Mouse (Mus musculus) hindbrain, embryonic 16.5 days (tissue): ENCODE measurements around the gene Sypl. TPM values are rescaled to one million over a fixed set of nuclear protein-coding genes. Genes with fewer than 3 reads are reported as not detected.
A peak's percentile ranks its signal among the peaks of the same experiment; 100 is the strongest.

Experiments
- ATAC-seq: fragments of 200-750 bp; cut with Nextera tagmentation; 2 replicates; pipeline ENCODE4 v1.8.0; 2017; ENCODE audit warnings: moderate TSS enrichment, moderate library complexity
- H3K27ac ChIP-seq: fragments of 300-500 bp; sonication (generic); 2 replicates; pipeline ENCODE4 v1.5.1; 2014; ENCODE audit warnings: low read depth, mild to moderate bottlenecking, control low read depth, low read length, moderate library complexity
- H3K27me3 ChIP-seq: fragments of 300-500 bp; sonication (generic); replicated peaks from 2 replicates; pipeline ENCODE4 v1.6.1; 2014; ENCODE audit warnings: low read length; ENCODE audit not compliant: control insufficient read depth, insufficient read depth
- H3K36me3 ChIP-seq: fragments of 300-500 bp; sonication (generic); 2 replicates; pipeline ENCODE4 v1.6.1; 2014; ENCODE audit warnings: mild to moderate bottlenecking, low read length, moderate library complexity, mixed read lengths; ENCODE audit not compliant: control insufficient read depth, insufficient read depth
- H3K4me1 ChIP-seq: fragments of 300-500 bp; sonication (generic); 2 replicates; pipeline ENCODE4 v1.6.1; 2014; ENCODE audit warnings: low read depth, low read length; ENCODE audit not compliant: control insufficient read depth, insufficient read depth
- H3K4me2 ChIP-seq: fragments of 300-500 bp; sonication (generic); 2 replicates; pipeline ENCODE4 v1.6.1; 2014; ENCODE audit warnings: mild to moderate bottlenecking, low read length, control low read depth, moderate library complexity
- H3K4me3 ChIP-seq: fragments of 300-500 bp; sonication (generic); 2 replicates; pipeline ENCODE4 v1.5.1; 2014; ENCODE audit warnings: mild to moderate bottlenecking, low read length, control low read depth, moderate library complexity
- H3K9ac ChIP-seq: fragments of 300-500 bp; sonication (generic); 2 replicates; pipeline ENCODE4 v1.6.1; 2014; ENCODE audit warnings: low read depth, mild to moderate bottlenecking, control low read depth, low read length, moderate library complexity
- H3K9me3 ChIP-seq: fragments of 300-500 bp; sonication (generic); 2 replicates; pipeline ENCODE4 v1.6.1; 2014; ENCODE audit warnings: mild to moderate bottlenecking, low read length, moderate library complexity; ENCODE audit not compliant: control insufficient read depth
- WGBS: fragments of 180-500 bp; shearing (Covaris S2); extraction: QIAGEN DNeasy Blood & Tissue Kit; methylation state at CpG from one replicate; pipeline ENCODE4 v1.1.7; 2014; 5-methylcytosine and 5-hydroxymethylcytosine counted together
- polyA plus RNA-seq: library from polyadenylated mRNA; unstranded; fragments of >200 nt; fragmentation: Nextera tagmentation; extraction: Ambion mirVana; gene quantifications from 2 replicates; pipeline ENCODE4 v1.2.1, GENCODE M21; 2015

Gene Sypl
- 43.4 and 46.0 TPM in 2 replicates for polyA plus RNA-seq

DNA sequence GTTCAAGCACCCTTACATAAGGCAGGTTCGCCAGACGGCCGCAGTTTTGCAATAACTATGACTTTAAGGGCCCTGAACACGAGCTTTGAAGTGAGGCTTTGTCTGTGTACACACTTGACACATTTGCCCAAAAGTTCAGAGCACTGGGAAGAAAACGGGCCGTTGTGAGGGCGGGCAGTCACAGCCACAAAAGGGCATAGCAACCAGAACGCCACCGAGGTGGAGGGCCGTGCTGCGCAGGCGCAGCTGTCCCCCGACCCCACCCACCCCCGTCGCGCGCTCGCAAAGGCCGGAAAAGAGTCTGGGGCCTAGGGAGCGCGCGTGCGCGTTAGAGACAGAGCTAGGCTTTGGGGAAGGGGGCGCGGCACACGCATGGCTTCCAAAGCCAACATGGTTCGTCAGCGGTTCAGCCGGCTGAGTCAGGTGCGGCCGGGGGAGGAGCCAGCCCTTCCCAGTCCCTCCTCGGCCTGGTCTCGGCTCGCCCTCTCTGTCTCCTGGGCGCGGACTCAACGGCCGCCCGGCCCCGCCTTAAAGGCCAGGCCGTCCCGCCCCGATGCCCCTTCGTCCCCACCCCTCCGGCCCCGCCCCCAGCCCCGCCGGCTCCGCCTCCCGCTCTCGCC is at the start of gene Sypl:
Gene Sypl, plus strand, starts transcription at position 296 of the 620 bp plus-strand sequence.
- peak within 1 kb of the TSS; percentile 80 for H3K4me3 ChIP-seq
- ATAC-seq: peak; percentile 98
- H3K4me2 ChIP-seq: peak within 1 kb of the TSS; percentile 79
- peak within 1 kb of the TSS; percentile 88 for H3K9ac ChIP-seq
- H3K36me3 ChIP-seq: no peaks in the 10 kb centered on the region
- no peaks in the 10 kb centered on the region for H3K9me3 ChIP-seq
- H3K27me3 ChIP-seq: no peaks in the 10 kb centered on the region
- H3K27ac ChIP-seq: peak within 1 kb of the TSS; percentile 98
- WGBS: under 1% methylated on average over 32 of the region's 52 CpGs
- H3K4me1 ChIP-seq: peaks cover 23% of the 10 kb centered on the region

DNA sequence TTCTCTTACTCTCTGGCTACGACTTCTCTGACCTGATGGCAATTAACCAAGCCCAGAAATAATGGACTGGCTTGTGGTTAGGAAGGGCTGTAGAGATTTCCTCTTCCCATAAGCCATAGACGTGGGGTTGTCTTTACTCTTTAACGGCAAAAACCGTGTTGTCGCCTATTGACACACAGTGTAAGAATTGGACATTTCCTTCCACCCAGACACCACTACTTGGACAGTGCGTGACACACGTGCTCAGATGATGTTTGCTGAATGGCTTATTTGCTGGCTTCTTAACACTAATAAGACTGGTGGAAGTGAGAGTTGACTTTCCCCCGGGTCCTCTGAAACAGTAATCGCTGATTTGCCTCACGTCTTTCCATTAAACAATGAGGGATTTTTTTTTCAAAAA is 44.0 kb upstream of the Sypl start:
- no peak overlapping the region for H3K4me3 ChIP-seq
- H3K27ac ChIP-seq: no peak overlapping the region
- no peak overlapping the region for H3K4me2 ChIP-seq
- WGBS: 62% methylated on average over 10 of the region's 10 CpGs
- peaks cover 6% of the 10 kb centered on the region; the same call in 1 of the 2 replicates for H3K4me1 ChIP-seq
- H3K9ac ChIP-seq: no peak overlapping the region
- H3K36me3 ChIP-seq: no peaks in the 10 kb centered on the region
- peak; percentile 64 for ATAC-seq
- H3K27me3 ChIP-seq: no peaks in the 10 kb centered on the region; the same call in 1 of the 2 replicates
- no peaks in the 10 kb centered on the region for H3K9me3 ChIP-seq

DNA sequence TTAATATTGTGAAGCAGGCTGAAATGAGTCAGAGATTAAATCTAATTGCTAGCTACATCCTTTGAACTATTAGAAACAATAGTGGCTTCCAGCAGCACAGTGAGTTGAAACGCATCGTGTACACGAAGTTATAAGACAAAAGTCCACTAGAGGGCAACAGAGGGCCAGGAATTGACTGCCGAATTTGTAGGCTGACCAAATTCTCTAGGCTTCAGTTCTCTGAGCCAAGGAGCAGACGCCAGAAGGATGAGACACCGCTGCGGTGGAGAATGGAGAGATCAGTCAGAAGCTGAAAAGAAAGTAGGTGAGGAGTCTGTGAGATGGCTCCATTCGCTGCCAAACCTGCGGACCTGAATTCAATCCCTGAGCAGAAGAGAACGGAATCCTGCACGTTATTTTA is 43.6 kb upstream of the Sypl start:
- no peak overlapping the region for H3K27ac ChIP-seq
- peak overlapping the region; percentile 28 for H3K4me3 ChIP-seq
- H3K36me3 ChIP-seq: no peaks in the 10 kb centered on the region
- peak; percentile 88 for ATAC-seq
- H3K27me3 ChIP-seq: no peaks in the 10 kb centered on the region; the same call in 1 of the 2 replicates
- peaks cover 6% of the 10 kb centered on the region; the same call in 1 of the 2 replicates for H3K4me1 ChIP-seq
- peak overlapping the region; percentile 59 for H3K4me2 ChIP-seq
- H3K9me3 ChIP-seq: no peaks in the 10 kb centered on the region
- no peak overlapping the region for H3K9ac ChIP-seq
- WGBS: 15% methylated on average over 11 of the region's 11 CpGs

DNA sequence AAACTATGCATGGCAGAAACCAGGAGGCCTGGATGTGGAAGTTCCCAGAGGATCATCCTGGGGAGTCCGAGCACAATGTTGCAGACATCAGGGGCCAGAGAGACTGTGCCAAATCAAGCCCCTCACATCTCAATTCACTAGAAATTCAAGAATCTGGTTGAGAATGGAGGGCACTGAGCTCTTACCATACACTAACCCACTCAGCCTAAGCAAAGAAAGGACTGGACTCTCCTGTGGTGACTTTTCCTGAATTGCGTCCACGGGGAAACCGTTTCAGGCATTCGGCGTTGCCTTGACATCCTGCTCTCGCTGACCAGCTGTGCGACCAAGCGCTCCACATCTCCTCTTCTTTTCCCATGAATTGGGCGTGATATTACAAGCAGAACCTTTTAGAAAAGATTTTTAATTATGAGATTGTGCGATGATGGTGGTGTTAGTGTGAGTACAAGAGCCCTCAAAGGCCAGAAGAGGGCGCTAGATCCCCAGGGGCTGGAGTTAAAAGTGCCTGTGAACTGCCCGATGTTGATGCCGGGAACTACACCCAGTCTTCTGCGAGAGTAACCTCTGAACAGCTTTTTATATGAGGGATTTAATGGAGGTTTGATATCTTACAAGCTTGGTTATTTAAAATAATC is 43.0 kb upstream of the Sypl start:
- H3K27ac ChIP-seq: no peak overlapping the region
- H3K36me3 ChIP-seq: no peaks in the 10 kb centered on the region
- ATAC-seq: peak; percentile 74
- no peaks in the 10 kb centered on the region for H3K9me3 ChIP-seq
- H3K4me2 ChIP-seq: peak overlapping the region; percentile 59
- H3K27me3 ChIP-seq: no peaks in the 10 kb centered on the region; the same call in 1 of the 2 replicates
- peaks cover 6% of the 10 kb centered on the region; the same call in 1 of the 2 replicates for H3K4me1 ChIP-seq
- H3K4me3 ChIP-seq: peak overlapping the region; percentile 28
- 28% methylated on average over 15 of the region's 15 CpGs for WGBS
- H3K9ac ChIP-seq: 0 out of 2 replicates have a peak overlapping the region, but pooled peaks have one; percentile 18

DNA sequence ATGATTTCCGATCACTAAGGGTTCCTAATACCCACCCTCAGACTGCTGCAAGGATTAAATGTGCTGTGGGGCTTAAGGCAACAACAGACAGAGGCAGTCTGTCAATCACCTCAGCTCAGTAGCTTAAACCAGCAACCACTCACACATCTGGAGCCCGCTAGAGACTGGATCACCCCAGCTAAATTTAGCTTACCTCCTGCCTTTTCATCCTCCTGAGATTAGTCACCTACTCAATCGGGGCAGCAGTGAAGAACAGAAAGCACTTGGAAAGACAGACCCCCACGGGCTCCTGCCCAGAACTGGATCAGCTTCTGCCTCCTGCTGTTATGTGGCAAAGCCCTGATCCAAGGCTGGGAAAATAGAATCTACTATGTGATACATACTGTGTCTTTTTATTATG is 42.1 kb upstream of the Sypl start:
- Histone ChIP-seq H3K27ac (no peak overlapping the region), H3K9me3 (no peaks in the 10 kb centered on the region), H3K27me3 (no peaks in the 10 kb centered on the region; the same call in 1 of the 2 replicates), H3K4me3 (no peak overlapping the region), H3K36me3 (no peaks in the 10 kb centered on the region), H3K4me1 (peaks cover 6% of the 10 kb centered on the region; the same call in 1 of the 2 replicates), H3K4me2 (no peak overlapping the region), H3K9ac (no peak overlapping the region)
- no peak for ATAC-seq
- 49% methylated on average over 4 of the region's 4 CpGs for WGBS

DNA sequence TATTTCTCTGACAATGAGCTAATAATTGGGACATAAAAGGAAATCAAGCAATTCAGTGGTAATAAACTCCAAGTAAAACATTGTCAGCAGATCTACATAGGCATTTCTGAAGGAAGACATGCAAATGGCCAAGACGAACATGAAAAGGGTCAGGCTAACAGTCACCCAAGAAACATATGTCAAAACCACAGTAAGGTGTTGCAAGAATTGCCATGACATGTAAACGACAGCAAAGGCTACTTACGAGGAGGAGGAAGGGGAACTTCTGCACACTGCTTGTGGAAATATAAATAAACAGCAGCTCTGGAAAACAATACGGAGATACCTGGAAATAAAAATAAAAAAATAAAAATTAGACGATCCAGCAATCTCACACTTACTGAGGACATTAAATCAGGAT is 40.9 kb upstream of the Sypl start:
- no peak overlapping the region for H3K4me3 ChIP-seq
- H3K27me3 ChIP-seq: no peaks in the 10 kb centered on the region; the same call in 1 of the 2 replicates
- H3K27ac ChIP-seq: no peak overlapping the region
- H3K9ac ChIP-seq: no peak overlapping the region
- no peaks in the 10 kb centered on the region for H3K36me3 ChIP-seq
- WGBS: 82% methylated on average over 5 of the region's 5 CpGs
- no peaks in the 10 kb centered on the region for H3K9me3 ChIP-seq
- no peak overlapping the region for H3K4me2 ChIP-seq
- peaks cover 6% of the 10 kb centered on the region; the same call in 1 of the 2 replicates for H3K4me1 ChIP-seq
- ATAC-seq: no peak

DNA sequence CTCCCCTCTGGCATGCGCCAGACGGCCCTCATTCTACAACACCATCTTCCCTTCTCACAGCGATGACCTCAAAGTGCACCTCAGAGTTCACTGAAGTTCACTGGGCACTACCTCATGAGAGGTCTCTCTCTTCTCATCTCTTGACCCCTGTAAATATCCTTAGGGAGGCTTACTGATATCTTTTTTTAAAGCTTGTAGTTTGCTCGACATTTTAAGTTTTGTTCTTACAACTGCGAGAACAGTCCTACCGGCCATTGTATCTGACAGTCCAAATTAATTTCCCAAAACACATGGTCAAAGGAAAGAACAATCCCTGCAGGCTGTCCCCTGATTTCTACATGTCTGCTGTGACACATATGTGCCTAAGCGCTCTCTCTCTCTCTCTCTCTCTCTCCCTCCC is 35.0 kb upstream of the Sypl start:
- ATAC-seq: no peak
- H3K4me3 ChIP-seq: no peak overlapping the region
- H3K4me1 ChIP-seq: no peaks in the 10 kb centered on the region
- H3K36me3 ChIP-seq: no peaks in the 10 kb centered on the region
- H3K4me2 ChIP-seq: no peak overlapping the region
- no peak overlapping the region for H3K9ac ChIP-seq
- WGBS: 72% methylated on average over 7 of the region's 7 CpGs
- H3K27ac ChIP-seq: no peak overlapping the region
- no peaks in the 10 kb centered on the region for H3K9me3 ChIP-seq
- H3K27me3 ChIP-seq: no peaks in the 10 kb centered on the region

DNA sequence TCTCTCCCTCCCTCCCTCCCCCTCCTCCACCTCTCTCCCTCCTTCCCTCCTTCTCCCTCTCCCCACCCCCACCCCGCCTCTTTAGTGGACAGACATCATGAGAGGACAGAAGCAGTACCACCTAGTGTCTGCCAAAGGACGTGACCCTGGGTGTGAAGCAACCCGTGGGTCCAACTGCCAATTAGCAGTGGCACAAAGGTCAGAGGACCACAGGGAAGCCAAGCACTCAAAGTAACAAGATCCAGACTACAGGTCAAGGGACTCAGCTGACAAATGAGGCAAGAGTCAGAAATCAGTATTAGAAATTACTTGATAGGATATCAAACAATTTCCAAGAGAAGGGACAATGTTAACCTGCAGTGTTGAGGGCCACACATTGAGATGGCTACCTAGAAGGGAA is 34.6 kb upstream of the Sypl start:
- Histone ChIP-seq H3K36me3 (no peaks in the 10 kb centered on the region), H3K4me3 (no peak overlapping the region), H3K9me3 (no peaks in the 10 kb centered on the region), H3K4me2 (no peak overlapping the region), H3K27me3 (no peaks in the 10 kb centered on the region), H3K9ac (no peak overlapping the region), H3K4me1 (no peaks in the 10 kb centered on the region), H3K27ac (no peak overlapping the region)
- ATAC-seq: no peak
- WGBS: 45% methylated on average over 3 of the region's 3 CpGs

DNA sequence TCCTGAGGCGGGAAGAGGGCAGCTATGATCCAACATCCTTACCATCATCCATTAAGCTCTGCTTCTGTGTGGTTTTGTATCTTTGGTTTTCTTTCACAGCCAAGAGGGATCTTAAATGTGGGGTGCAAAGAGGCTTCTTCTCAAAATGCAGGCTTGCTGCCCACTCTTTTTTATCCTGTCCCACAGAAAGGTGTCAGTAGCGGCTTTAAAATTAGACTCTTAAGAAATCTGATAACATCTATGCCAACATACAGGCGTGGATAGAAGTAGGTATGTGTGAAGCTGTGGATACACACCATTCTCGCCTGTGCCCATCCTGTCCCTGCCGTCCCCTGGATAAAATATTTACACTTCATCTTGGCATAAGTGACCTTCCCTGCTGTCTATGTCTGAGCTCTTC is 34.2 kb upstream of the Sypl start:
- H3K4me2 ChIP-seq: no peak overlapping the region
- H3K27me3 ChIP-seq: no peaks in the 10 kb centered on the region
- no peak overlapping the region for H3K4me3 ChIP-seq
- no peak overlapping the region for H3K27ac ChIP-seq
- 86% methylated on average over 5 of the region's 5 CpGs for WGBS
- no peak overlapping the region for H3K9ac ChIP-seq
- H3K9me3 ChIP-seq: no peaks in the 10 kb centered on the region
- no peaks in the 10 kb centered on the region for H3K4me1 ChIP-seq
- no peaks in the 10 kb centered on the region for H3K36me3 ChIP-seq
- no peak for ATAC-seq
